Mouse (Mus musculus): ENCODE measurements around the gene Clcn7.

Gene Clcn7

DNA sequence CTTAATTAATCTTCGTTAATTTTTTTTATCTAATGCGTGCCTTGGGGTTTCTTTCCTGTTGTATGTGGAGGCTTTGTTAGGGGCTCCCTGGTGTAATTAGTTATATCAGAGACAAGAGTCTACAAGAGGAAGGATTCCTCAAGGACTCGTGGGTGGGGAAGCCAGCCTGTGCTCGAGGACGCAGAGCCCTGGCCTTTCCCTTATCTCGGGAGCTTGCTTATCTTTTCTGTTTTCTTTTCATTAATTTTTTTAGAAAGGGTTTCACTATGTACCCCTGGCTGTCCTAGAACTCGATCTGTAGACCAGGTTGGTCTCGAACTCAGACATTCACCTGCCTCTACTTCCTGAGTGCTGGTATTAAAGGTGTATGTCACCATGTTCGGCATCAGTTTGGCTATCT, 5.5 kb upstream of the Clcn7 start:
- no peak for DNase-seq (ENCODE audit: low spot score)

GRCm38 (mm10) chr17:25130060-25130459, 3.1 kb upstream of the Clcn7 start:
- DNase-seq (ENCODE audit: low spot score) = no peak

- no peak for DNase-seq (ENCODE audit: low spot score)
Measured at GRCm38 (mm10) chr17:25135622-25136021, 2.4 kb downstream of the Clcn7 start.

GRCm38 (mm10) chr17:25138803-25139202, 5.6 kb downstream of the Clcn7 start:
- no peak for DNase-seq (ENCODE audit: low spot score)

DNA sequence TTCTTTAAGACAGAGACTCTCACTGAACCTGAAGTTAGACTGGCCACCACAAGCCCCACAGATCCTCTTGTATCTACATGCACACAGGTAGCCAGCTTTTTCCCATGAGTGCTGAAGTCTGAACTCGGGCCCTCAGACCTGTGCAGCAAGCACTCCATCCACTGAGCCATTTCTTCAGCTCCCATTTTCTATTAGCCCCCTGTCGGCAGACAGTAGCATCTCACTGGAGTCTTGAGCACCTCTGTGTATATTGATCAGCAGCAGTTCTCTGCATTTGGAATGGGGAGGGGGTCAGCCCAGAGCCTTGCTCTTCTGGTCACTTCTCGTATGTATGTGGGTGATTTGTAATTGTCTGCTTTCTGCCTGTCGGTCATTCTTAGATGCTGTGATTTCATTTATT, 6.8 kb downstream of the Clcn7 start:
- DNase-seq (ENCODE audit: low spot score) = no peak

DNA sequence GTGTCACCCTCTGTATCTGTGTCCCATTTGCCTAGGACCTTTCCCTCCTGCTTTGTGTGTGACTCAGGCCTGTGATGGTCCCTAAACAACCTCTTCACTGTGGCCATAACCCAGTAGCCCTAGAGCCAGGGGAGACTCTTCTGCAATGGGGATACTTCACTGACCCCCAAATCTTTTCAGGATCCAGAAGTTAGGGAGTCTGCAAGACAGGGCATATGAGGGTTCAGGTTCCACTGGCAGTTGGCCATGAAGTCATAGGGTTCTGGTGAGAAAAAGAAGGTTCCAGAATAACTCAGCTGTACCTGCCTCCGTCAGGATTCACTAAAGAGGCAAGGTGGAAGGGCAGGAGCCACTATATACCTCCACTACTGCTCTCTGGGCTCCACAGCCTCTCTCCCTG, 29.0 kb downstream of the Clcn7 start, which contains the start of gene Ccdc154:
Gene Ccdc154 (plus strand): TSS at position 301 of the 400 bp plus-strand sequence.
- no peak for DNase-seq (ENCODE audit: low spot score)

DNA sequence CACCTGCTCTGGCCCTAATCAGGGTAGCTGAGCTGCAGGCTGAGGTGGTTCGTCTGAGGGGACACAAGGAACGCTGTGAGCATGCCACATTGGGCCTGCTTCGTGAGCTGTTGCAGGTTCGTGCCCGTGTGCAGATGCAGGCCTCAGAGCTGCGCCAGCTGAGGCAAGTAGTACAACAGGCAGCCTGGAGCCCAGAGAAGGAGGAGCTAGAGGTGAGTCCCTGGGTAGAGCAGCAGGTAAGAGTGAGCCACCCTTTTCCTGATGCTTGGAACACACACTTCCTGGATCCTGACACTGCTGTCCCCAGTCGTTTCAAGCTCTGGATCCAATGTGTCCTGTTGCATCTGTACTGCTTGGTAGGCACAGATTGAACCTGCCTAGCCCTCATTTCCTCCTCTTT, 30.2 kb downstream of the Clcn7 start:
- DNase-seq (ENCODE audit: low spot score) = no peak

DNA sequence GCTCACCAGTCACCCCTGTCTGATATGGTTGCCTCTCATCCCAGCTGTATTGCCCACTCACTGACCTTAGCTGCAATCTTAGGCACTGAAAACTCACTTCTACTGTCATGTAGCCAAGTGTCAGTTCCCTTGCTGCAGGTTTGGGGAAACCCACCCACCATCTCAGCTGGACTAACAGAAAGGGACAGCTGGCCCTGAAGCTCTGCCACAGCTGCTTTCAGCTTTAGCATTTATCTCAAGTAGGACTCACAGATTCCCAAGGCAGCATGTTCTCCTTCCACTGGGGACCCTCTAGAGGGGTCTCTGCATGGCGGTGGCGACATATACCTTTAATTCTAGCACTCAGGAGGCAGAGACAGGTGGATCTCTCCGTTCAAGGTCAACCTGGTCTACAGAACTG, 31.6 kb downstream of the Clcn7 start:
- DNase-seq (ENCODE audit: low spot score) = no peak

GRCm38 (mm10) chr17:25165970-25166671, 32.9 kb downstream of the Clcn7 start:
- no peak for DNase-seq (ENCODE audit: low spot score)

DNA sequence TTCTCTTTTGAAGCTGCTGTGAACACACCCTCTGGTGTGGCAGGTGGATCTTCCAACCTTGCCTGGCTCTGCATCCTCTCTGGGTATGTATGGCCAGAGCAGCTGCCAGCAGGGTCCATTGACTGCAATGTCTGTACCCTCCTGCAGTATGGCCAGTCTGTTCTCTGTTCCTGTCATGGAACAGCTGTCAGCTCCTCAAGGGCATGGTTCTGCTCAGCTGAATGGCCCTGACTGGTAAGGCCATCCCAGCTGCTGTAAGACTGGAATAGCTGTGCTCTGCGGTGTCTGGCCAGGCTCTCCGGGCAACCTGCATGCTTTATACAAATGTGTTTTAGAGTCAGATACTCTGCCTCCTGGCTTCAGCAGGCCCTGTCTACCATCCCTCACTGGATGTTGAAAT, 36.5 kb downstream of the Clcn7 start:
- no peak for DNase-seq (ENCODE audit: low spot score)

GRCm38 (mm10) chr17:25172558-25172957, 39.4 kb downstream of the Clcn7 start:
- no peak for DNase-seq (ENCODE audit: low spot score)

DNA sequence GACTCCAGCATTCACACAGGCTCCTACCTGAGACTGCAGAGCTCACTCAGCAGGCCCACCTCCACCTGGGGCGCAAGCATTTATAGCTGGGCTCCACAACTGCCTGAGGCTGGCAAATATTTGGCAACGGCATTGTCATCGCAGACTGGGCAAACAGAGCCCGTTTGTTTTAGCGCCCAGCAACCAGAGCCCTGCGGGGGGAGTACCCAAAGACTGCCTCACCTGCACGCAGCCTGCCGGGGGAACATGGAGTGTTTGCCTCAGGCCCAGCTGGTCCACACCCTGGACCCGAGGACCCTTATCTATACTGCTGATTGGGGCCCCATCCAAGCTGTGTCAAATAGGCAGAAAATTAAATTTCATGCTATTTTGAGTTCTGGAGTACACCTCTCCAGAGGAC, 42.2 kb downstream of the Clcn7 start, which contains the start of gene Gm38655:
Gene Gm38655 (minus strand): TSS at position 61 of the 400 bp plus-strand sequence.
- no peak for DNase-seq (ENCODE audit: low spot score)

DNA sequence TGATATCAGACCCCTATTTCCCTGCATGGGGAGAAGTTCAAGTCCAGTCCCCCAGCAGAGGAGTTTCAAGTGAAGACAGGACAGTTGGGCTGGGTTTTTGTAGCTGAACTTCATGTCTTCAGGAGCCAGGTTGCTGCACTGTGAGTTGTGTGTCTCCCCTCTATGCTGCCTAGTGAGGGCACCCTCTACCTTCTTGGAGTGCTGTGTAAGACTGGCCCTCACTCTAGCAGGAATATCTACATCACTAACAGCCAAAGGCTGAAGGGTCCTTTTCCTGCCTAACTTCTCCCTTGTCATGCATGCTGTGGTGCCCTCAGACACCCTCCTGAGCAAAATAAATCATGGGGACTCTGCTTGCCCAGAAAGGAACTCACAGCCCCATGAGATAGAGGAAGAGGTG, 50.0 kb downstream of the Clcn7 start:
- DNase-seq (ENCODE audit: low spot score) = no peak

DNA sequence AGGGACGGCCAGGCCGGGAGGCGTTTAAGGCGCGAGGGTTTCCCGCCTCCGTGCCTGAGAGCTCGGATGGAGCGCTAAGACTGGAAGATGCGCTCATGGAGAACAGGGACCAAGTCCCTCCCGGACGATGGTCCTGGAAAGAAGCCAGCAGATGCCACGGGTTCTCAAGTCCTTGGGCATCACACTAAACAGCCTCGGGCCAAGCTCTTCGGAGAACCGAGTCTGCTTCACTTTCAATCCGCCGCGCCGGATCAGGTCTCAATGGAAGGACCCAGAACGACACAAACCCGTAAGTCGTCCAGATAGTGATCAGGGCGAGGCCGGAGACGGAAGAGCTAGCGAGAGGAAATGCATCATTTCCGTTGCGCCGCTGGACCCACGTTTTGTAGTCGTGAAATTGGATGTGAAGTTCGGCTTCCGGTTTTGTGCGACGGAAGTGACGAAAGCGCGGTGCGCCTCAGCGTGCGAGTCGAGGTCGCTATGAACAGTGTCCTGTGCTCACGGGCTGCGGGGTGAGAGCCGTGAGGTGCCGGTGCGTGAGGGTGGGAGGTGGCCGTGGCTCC, 51.0 kb downstream of the Clcn7 start, which contains the start of gene BC003965:
Gene BC003965 (plus strand): TSS at position 426 of the 563 bp plus-strand sequence.
- peak; percentile 95 for DNase-seq (ENCODE audit: low spot score)

- no peak for DNase-seq (ENCODE audit: low spot score)
Measured at GRCm38 (mm10) chr17:25184961-25185360, 51.8 kb downstream of the Clcn7 start.

GRCm38 (mm10) chr17:25187784-25188149, 54.6 kb downstream of the Clcn7 start:
- no peak for DNase-seq (ENCODE audit: low spot score)

DNA sequence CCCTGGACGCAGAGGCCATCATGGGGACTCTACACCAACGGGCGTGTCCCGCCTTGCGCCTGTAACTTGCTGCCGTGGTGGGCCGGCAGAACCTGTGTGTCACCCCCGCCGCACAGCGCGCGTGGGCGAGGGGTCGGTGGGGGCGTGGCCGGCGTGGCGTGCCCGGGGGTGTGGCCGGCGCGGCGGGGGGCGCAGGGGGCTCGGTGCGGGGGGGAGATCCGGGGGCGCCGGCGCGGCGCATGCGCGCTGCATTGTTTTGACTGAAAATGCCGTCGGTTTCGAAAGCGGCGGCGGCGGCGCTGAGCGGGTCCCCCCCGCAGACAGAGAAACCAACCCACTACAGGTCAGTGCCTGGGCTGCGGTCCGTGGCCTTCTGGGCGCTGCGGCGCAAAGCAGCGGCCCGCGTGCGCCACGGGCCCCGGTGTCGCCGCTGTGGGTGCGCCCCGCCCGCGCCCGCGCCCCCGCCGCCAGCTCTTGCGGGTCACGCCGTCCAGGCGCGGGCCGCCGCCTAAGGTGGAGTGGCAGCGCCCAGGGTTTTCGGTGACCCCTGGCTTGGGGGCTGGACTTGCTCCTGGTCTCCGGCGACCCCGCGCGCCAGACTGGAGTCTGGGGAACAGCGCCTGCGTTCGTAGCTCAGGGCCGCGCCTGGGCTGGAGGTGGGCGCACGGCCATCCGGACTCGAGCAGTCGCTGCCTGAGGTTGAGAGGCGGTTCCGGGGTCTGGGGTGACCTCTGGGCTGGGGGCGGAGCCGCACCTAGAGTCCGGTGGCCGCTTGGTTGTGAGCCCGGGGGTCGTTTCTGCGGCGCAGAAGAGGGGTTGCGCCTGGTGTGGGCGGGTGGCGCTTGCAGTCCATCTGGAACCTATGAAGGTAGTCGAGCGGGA, 55.2 kb downstream of the Clcn7 start, which contains the start of gene Unkl:
Gene Unkl (plus strand): TSS at position 248 of the 882 bp plus-strand sequence.
- DNase-seq (ENCODE audit: low spot score) = peak; percentile 55

- DNase-seq (ENCODE audit: low spot score) = no peak
Measured at GRCm38 (mm10) chr17:25189091-25189490, 55.9 kb downstream of the Clcn7 start.

DNA sequence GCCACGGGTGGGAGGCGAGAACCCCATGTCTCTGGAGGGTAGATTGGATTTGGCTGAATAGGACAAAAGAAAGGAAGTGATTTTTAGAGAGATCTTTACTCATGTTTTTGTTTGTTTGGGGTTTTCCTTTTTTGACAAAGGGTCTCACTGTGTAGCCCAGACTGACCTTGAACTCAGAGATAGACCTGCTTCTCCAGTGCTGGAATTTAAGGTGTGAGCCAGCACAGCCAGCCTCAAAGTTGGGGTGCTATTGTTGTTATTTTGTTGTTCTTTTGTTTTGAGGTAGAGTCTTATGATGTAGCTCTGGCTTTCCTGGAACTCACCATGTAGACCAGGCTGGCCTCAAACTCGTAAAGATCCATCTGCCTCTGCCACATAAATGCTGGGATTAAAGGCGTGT, 69.2 kb downstream of the Clcn7 start:
- DNase-seq (ENCODE audit: low spot score) = no peak

DNA sequence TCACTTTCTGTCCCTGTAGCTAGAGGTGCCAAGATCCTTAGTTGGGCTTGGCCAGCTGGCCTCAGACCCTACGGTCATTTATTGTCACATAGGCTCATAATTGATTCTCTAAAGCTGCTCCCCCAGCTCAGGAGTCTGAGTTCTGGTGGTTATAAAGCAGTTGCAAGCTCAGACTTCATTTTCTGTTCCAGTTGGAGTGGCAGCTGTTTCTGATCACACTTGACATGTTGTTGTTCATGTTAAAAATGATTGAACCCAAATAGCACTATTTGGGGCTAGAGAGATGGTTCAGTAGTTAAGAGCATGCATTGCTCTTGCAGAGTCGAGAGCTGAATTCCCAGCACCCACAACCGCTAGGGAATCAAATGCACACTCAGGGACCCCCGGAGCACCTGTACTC, 76.8 kb downstream of the Clcn7 start:
- DNase-seq (ENCODE audit: low spot score) = no peak

- DNase-seq (ENCODE audit: low spot score) = no peak
Measured at GRCm38 (mm10) chr17:25210680-25211466, 77.7 kb downstream of the Clcn7 start.

- no peak for DNase-seq (ENCODE audit: low spot score)
Measured at GRCm38 (mm10) chr17:25211705-25212104, 78.5 kb downstream of the Clcn7 start.
